Mouse (Mus musculus) liver, adult 2 months (tissue): Measurements from ENCODE around the gene Dot1l. TPM values are rescaled to one million over a fixed set of nuclear protein-coding genes. Genes with fewer than 3 reads are reported as not detected.

Experiments
- DNase-seq: peaks from one replicate; pipeline ENCODE4 v3.0.0-alpha.2; 2011; ENCODE audit warnings: low read depth, low spot score; ENCODE audit errors: extremely low read depth
- H3K27ac ChIP-seq: fragments of 200-500 bp; replicated peaks from 2 replicates; pipeline ENCODE4 v1.5.1; 2012; ENCODE audit warnings: low read depth, mild to moderate bottlenecking, control low read depth, inconsistent platforms, low read length; ENCODE audit not compliant: insufficient read depth
- H3K27me3 ChIP-seq: fragments of 200-500 bp; 2 replicates; pipeline ENCODE4 v1.6.1; 2012; ENCODE audit warnings: mild to moderate bottlenecking, moderate library complexity, low read length, inconsistent platforms; ENCODE audit not compliant: control insufficient read depth, insufficient read depth
- H3K36me3 ChIP-seq: fragments of 200-500 bp; 2 replicates; pipeline ENCODE4 v1.6.1; 2012; ENCODE audit warnings: low read length, inconsistent platforms; ENCODE audit not compliant: control insufficient read depth, insufficient read depth
- H3K4me1 ChIP-seq: fragments of 200-500 bp; 2 replicates; pipeline ENCODE4 v1.6.1; 2011; ENCODE audit warnings: low read length; ENCODE audit not compliant: control insufficient read depth, insufficient read depth
- H3K4me3 ChIP-seq: fragments of 200-500 bp; 2 replicates; pipeline ENCODE4 v1.5.1; 2011; ENCODE audit warnings: low read depth, mild to moderate bottlenecking, control low read depth, low read length, moderate library complexity; ENCODE audit not compliant: insufficient read depth
- H3K79me2 ChIP-seq: fragments of 200-500 bp; 2 replicates; pipeline ENCODE4 v1.6.1; 2012; ENCODE audit warnings: inconsistent platforms, mild to moderate bottlenecking, low read length, moderate library complexity; ENCODE audit not compliant: control insufficient read depth, insufficient read depth
- H3K9ac ChIP-seq: fragments of 200-500 bp; 2 replicates; pipeline ENCODE4 v1.6.1; 2012; ENCODE audit warnings: low read depth, mild to moderate bottlenecking, control low read depth, inconsistent platforms, low read length
- CTCF ChIP-seq: fragments of 200-500 bp; IDR thresholded peaks from 2 replicates; pipeline ENCODE4 v1.5.1; 2011; ENCODE audit warnings: low read depth, low read length, control low read depth
- POLR2A ChIP-seq: fragments of 200-500 bp; IDR thresholded peaks from 2 replicates; pipeline ENCODE4 v1.6.1; 2011; ENCODE audit warnings: low read length, control low read depth; ENCODE audit not compliant: insufficient read depth; ENCODE audit errors: extremely low read depth
- WGBS: fragments of 180-500 bp; shearing (Covaris S2); methylation state at CpG from one replicate; pipeline ENCODE4 v1.1.7; 2018; 5-methylcytosine and 5-hydroxymethylcytosine counted together
- polyA plus RNA-seq: library from polyadenylated mRNA; depleted of rRNA; stranded (reverse); fragments of >200 nt; gene quantifications from 2 replicates; pipeline ENCODE4 v1.2.3, GENCODE M21; 2012
- total RNA-seq: library from RNA; depleted of rRNA; stranded (reverse); fragments of >200 nt; gene quantifications from 2 replicates; pipeline ENCODE4 v1.2.3, GENCODE M21; 2014

The Dot1l gene
- total and polyA plus RNA-seq, 2 experiments: 2.4 to 14.8 TPM

DNA sequence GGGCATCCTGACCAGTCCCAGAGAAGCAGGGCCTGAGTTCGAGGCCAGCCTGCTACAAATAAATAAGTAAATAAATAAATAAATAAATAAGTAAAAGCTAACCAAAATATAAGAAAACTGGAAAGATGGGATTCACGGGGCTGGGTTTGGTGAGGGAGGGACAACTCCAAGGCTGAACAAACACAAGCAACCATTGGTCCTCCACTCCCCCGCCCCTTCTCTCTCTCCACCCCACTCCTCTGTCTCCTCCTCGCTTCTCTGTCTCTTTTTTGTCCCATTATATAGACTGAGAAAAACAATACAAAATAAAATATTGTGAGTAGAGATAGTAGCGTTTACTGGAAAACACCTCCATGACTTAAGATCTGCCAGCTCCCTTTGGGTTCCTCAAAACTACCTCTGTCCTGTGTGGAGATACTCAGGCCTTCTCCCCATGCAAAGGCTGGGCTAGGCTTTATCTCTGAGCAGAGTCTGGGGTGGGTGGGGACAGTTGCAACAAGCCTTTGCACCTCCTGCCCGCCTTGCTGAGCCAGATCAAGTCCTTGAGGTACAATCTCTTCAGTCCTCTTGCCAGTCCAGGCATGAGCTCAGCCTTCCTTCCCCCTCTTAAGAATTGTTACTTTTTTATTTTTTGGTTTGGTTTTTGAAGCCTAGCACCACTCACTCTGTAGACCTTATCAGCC, 63.7 kb downstream of the Dot1l start:
- Histone ChIP-seq H3K27ac (peak overlapping the region; percentile 65), H3K27me3 (no peaks in the 10 kb centered on the region), H3K79me2 (no peaks in the 10 kb centered on the region), H3K4me3 (no peak overlapping the region), H3K4me1 (peaks cover 7% of the 10 kb centered on the region; the same call in 1 of the 2 replicates), H3K36me3 (no peaks in the 10 kb centered on the region), H3K9ac (no peak overlapping the region)
- 43% methylated on average over 6 of the region's 6 CpGs for WGBS
- no peak for TF ChIP-seq POLR2A
- DNase-seq: peak; percentile 70

DNA sequence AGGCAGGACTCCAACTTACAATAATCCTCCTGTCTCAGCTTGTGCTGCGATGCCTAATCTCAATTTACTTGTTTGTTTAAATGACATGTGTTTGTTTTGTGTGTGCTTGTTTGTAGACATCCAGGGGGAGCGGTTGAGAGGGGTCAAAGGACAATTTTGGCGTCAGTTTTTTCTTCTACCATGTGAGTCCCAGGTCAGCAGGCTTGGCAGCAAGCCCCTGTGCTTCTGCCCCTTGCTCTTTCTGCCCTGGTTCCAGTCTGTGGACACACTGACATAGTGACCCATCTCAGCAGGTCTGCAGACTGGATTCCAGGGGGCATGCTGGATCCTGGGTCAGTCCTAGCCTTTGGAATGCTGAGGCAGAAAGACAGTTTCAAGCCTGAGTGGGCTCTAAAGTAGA, 64.4 kb downstream of the Dot1l start:
- TF ChIP-seq CTCF: no peak
- TF ChIP-seq POLR2A: no peak
- Histone ChIP-seq H3K4me1 (peaks cover 12% of the 10 kb centered on the region), H3K9ac (no peak overlapping the region), H3K27me3 (no peaks in the 10 kb centered on the region), H3K27ac (peak overlapping the region; percentile 65), H3K4me3 (no peak overlapping the region), H3K79me2 (no peaks in the 10 kb centered on the region), H3K36me3 (no peaks in the 10 kb centered on the region)
- 10% methylated on average over 3 of the region's 3 CpGs for WGBS
- DNase-seq: peak; percentile 98

DNA sequence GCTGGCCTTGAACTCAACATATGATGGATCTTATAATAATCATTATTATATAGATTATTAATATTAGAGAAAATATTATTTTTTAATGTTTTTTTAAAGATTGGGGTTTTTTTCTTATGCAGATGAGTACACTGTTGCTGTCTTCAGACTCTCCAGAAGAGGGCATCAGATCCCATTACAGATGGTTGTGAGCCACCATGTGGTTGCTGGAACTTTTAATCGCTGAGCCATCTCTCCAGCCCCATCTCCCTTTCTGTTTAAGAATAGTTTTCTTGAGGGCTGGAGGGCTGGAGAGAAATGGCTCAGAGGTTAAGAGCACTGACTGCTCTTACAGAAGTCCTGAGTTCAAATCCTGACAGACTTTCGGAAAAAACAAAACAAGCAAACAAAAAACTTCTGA, 67.0 kb downstream of the Dot1l start:
- Histone ChIP-seq H3K4me1 (peaks cover 16% of the 10 kb centered on the region), H3K9ac (no peak overlapping the region), H3K27me3 (no peaks in the 10 kb centered on the region), H3K27ac (no peak overlapping the region), H3K79me2 (peaks cover 4% of the 10 kb centered on the region; the same call in 1 of the 2 replicates), H3K4me3 (no peak overlapping the region), H3K36me3 (no peaks in the 10 kb centered on the region)
- TF ChIP-seq POLR2A: no peak
- 0 out of 2 replicates have a peak, but pooled peaks have one; percentile 13 for TF ChIP-seq CTCF
- DNase-seq: peak; percentile 31
- 45% methylated on average over 2 of the region's 2 CpGs for WGBS

DNA sequence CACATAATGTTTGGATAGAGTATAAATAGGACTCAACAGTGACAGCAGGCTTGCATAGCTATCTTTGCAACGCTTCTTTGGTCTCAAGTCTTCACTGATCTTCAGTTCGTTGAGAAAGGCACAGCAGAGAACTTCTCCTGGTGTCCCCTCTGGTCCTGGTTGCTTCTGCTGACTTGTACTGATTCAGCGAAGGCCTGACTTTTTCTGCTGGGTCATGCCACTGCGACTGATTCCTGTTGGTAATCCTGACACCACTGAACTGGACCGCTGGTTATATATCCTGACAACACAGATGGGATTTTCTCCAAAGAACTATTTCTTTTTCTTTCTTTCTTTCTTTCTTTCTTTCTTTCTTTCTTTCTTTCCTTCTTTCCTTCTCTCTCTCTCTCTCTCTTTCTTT, 67.5 kb downstream of the Dot1l start:
- H3K27ac ChIP-seq: no peak overlapping the region
- peaks cover 16% of the 10 kb centered on the region for H3K4me1 ChIP-seq
- no peak overlapping the region for H3K4me3 ChIP-seq
- no peak overlapping the region for H3K9ac ChIP-seq
- no peak for TF ChIP-seq POLR2A
- TF ChIP-seq CTCF: no peak
- WGBS: 85% methylated on average over 5 of the region's 5 CpGs
- no peaks in the 10 kb centered on the region for H3K36me3 ChIP-seq
- H3K27me3 ChIP-seq: no peaks in the 10 kb centered on the region
- no peak for DNase-seq
- peaks cover 10% of the 10 kb centered on the region; the same call in 1 of the 2 replicates for H3K79me2 ChIP-seq

DNA sequence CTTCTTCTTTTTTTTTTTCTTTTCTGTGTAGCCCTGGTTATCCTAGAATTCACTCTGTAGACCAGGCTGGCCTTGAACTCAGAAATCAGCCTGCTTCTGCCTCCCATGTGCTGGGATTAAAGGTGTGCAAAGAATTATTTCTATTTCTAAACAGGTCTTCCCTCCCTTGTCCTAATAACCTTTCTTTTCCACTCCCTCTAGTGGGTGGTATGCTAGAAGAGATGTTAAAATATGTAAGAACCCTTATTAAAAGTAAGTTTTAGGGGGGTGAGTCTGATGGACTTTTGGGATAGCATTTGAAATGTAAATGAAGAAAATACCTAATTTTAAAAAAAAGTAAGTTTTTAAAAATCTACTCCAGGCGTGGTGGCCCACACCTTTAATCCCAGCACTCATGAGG, 68.3 kb downstream of the Dot1l start:
- peaks cover 16% of the 10 kb centered on the region; the same call in 1 of the 2 replicates for H3K79me2 ChIP-seq
- H3K4me1 ChIP-seq: peaks cover 22% of the 10 kb centered on the region
- H3K27ac ChIP-seq: no peak overlapping the region
- H3K4me3 ChIP-seq: no peak overlapping the region
- H3K27me3 ChIP-seq: no peaks in the 10 kb centered on the region
- peak; percentile 17 for DNase-seq
- H3K36me3 ChIP-seq: no peaks in the 10 kb centered on the region
- 94% methylated on average over 1 of the region's 1 CpGs for WGBS
- TF ChIP-seq POLR2A (no peak), CTCF (no peak)
- H3K9ac ChIP-seq: no peak overlapping the region

DNA sequence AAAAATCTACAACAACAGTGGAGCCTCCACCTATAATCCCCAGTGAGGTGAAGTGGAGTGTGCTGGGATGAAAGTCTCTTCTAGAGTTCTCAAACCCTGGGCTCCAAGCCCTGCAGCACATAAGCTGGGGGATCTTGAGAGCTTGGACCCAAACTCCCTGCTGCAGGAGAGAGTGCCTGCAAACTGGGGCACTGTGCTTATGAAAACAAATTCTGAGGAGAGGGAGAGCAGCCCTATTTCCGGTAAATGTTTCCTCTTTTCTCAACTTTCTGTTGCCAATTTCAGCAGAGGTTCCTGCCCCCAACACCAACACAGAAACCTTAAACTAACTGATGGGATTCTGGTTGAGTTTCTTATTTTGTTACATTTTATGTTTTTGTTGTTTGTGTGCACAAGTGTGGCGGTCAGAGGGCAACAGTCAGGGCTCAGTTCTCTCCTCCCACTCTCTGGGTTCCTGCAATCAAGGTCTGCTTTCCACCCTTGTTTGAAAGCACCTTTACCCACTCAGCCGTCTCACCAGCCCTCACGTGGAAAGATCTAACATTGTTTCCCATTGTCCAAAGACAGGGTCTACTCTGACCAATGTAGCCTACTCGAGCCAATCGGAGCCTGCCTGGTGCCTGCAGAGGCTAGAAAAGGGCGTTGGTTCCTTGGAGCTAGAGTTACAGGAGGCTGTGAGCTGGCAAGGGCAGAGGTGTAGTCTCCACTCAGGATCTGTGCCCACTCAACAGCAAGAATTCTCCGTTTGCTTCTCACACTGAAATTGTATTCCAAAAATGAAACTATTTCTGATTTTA, 69.0 kb downstream of the Dot1l start:
- Histone ChIP-seq H3K27me3 (no peaks in the 10 kb centered on the region), H3K79me2 (peaks cover 16% of the 10 kb centered on the region; the same call in 1 of the 2 replicates), H3K4me1 (peaks cover 22% of the 10 kb centered on the region), H3K27ac (peak overlapping the region; percentile 84), H3K4me3 (no peak overlapping the region), H3K36me3 (no peaks in the 10 kb centered on the region; the same call in 1 of the 2 replicates), H3K9ac (peak overlapping the region; percentile 49)
- 14% methylated on average over 8 of the region's 8 CpGs for WGBS
- DNase-seq: peak; percentile 74
- TF ChIP-seq CTCF (no peak), POLR2A (no peak)
